Mouse (Mus musculus): ENCODE data around the gene Slc7a6.

The Slc7a6 gene

DNA sequence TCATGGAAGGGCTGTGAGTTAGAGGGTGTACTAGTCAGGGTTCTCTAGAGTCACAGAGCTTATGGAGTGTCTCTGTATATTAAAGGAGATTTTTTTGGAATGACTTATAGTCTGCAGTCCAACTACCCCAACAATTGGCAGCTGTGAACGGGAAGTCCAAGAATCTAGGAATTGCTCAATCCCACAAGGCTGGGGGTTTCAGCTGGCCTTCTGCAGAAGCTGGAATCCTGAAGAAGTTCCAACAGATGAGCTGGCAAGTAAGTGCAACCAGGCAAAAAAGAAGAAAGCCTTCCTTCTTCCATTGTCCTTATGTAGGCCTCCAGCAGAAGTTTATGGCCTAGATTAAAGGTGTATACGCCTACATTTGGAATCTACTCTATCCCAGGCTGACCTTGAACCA lies 23.3 kb upstream of the Slc7a6 start:
- no peak for DNase-seq

DNA sequence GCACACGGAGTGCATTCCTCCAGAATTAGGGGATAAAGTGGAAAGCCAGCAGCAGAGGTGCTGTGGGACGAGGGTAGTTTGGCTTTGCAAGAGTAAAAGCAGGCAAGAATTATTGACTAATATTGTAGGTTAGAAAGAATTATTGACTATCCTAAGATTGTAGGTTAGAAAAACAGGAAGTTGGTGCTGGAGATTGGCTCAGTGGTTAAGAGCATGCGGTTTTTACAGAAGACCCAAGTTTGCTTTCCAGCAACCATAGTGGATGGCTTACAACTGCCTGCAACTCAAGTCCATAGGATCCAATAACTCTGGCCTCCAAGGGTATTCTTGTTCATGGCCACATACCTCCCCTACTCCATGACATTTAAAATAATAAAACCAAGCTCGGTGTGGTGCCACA lies 22.6 kb upstream of the Slc7a6 start:
- DNase-seq: no peak

- peak; percentile 69 for DNase-seq
Observed at GRCm38 (mm10) chr8:106147868-106148565, 20.6 kb upstream of the Slc7a6 start.

DNA sequence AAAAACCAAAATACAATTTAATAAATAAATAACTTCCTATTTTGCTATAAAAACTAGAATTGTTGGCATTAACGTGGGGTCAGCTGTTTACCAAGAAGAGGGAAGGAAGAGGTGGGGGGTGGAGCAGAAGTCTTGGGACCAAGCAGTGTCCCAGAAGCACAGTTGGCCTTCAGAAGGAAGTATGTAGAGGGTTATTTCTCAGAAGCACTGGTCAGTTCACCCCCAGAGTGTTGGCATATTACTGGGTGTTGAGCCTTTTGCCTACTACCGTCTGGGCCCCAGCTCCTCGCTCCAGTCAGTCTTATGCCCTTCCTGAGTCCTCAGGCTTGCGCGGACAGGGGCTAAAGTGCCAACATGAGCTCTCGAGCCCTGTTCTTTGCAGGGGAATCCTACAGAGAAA lies 19.6 kb upstream of the Slc7a6 start:
- no peak for DNase-seq

DNA sequence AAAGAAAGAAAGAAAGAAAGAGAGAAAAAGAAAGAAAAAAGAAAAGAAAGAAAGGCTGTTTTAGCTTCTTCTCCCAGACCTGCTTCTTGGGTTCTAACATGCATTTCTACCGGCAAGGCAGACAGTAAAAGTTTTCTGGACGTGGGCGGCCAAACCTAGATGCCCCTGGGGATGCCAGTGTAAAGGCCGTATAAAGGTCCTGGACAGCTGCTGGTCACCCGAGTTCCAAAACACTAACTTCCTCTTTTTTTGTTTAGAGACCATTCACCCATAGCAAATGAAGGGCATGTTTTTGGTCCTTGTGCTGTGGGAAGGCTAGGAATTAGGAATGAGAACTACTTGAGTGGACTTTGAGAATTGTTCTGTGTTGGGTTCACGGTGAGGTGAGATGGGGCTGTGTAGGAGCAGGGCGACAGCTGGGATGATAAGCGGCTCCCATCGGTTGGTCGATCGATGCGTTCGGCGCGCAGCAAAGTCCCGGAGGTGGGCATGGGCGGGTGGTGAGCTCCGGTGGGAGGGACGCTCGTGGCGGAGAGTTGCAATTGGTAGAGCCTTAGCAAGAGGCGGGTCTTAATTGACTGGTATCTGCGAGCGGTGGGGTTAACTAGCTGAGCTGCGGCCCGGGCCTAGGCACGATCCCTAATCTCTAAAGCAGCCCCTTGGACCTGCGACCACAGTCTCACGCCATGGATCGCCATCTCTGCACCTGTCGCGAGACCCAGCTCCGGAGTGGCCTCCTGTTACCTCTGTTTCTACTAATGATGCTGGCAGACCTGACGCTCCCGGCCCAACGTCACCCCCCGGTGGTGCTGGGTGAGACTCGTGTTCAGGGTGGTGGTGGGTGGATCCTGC lies 18.6 kb upstream of the Slc7a6 start, which contains the start of gene Pla2g15:
Gene Pla2g15, plus strand, starts transcription at position 599 of the 852 bp plus-strand sequence.
- peak; percentile 94 for DNase-seq

DNA sequence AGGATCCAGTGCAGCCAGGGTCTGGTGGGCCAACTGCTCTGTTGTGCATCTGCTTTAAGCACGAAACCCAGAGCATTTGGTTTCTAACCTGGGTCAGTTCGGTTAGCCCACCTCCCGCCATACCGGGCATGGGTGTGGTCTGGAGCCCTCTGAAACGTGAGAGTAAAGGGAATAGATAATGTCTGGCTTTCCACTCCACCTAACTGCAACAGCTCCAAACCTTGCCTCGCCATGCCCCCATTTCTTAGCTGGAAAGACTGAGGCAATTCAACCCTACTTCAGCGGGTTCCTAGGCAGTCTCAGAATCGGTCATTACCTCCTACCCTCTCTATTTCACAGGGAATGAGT lies 18.0 kb upstream of the Slc7a6 start:
- no peak for DNase-seq

DNA sequence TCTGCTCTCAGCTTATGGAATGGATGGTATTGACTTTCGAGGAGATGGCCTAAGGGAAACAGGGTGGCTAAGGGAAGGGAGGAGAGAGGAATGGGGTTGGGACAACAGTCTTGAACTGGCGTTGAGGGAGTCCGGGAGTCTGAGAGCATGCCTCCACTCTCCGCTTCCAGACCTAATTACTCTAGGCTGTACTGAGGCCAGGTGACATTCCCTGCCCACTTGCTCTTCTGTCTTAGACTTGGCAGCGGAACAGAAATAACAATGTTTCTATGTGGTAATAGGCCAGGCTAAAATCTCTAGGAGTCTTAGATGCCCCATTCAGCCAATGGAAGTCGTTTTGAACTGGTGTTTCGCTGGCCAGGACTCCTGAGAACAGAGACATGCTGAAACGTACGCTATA lies 17.6 kb upstream of the Slc7a6 start:
- DNase-seq: peak; percentile 28

DNA sequence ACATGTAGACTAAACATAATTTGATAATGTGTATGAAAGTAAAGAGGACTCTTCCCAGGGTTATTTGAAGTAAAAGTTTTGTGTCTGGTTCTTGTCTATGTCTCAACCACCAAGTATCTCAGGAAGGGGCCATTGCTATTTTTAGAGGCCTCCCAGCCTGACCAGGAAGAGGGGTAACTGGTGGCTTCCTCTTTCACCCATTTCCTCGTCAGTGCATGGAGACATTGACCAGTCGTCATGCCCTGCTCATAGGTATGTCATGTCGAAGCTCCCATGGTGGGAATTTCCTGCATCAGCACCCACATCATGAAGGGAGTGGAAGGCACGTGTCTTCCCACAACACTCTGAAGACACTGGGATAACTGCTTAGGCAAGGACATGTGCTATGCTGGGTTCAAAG lies 15.8 kb upstream of the Slc7a6 start:
- DNase-seq: no peak

- no peak for DNase-seq
Observed at GRCm38 (mm10) chr8:106157419-106157818, 11.2 kb upstream of the Slc7a6 start.

DNA sequence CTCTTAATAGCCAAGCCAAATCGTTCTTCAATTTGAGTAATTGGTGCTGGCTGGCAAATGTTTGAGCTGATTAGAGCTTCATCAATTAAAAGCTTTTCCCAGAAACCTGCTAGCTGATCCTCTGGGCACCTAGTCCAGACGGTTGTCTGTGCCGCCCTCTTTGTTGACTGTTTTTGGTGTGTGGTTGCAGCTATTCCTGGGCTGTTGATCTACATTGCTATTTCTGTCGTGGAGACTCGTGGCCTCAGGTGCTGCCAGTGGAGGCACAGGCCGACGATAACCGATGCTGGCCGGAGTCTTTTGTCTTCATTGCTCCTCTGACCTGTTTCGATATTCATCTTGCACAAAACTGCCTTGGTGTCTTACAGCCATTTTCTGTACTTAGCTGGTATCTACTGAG lies 10.3 kb upstream of the Slc7a6 start:
- DNase-seq: no peak

GRCm38 (mm10) chr8:106159876-106160275 lies 8.8 kb upstream of the Slc7a6 start:
- DNase-seq: no peak

GRCm38 (mm10) chr8:106163251-106163650 lies 5.4 kb upstream of the Slc7a6 start:
- DNase-seq: no peak

GRCm38 (mm10) chr8:106165460-106165859 lies 3.2 kb upstream of the Slc7a6 start:
- peak; percentile 79 for DNase-seq

DNA sequence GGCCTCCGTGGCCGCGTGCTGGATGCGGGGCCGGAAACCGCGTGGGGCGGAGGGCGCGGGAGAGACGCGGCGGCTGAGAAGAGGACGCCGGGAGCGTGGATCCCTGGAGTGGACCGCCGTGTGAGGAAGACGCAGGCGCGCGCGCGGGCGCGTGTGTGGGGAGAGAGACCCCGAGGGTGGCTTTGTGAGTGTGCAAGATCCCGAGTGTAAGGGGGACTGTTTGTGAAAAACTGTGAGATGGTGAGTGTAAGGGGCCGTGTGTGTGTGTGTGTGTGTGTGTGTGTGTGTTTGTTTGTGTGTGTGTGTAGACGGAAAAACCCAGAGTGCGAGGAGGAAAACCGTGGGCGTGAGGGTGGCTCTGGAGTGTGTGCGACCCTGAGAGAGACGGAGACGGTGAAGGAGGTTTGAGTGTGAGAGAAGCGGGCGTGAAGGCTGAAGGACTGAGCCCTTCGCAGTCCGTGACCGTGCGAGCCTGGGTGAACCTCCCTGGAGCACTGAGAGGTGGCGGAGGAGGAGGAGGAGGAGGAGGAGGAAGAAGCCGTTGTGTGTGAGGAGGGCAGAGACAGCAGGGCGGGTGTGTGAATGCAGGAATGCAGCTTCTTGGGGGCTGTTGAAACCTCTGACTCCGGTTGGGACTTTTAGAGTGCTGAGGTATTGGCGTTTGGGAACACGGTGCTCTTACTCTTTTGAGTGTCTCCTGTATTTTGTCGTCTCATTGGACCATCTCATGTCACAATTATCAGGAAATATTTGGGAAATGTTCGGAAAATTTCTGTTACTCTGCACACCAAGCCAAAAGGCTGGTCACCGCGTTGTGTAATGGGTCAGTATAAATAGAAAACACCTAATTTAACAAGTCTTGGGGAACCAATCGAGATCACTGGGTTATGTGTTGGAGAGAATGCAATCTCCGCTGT lies 618 bp downstream of the Slc7a6 start:
- DNase-seq: no peak

GRCm38 (mm10) chr8:106169934-106170480 lies 1.4 kb downstream of the Slc7a6 start:
- no peak for DNase-seq

GRCm38 (mm10) chr8:106173566-106173965 lies 4.9 kb downstream of the Slc7a6 start:
- no peak for DNase-seq

- DNase-seq: no peak
Observed at GRCm38 (mm10) chr8:106176891-106177290, 8.2 kb downstream of the Slc7a6 start.

DNA sequence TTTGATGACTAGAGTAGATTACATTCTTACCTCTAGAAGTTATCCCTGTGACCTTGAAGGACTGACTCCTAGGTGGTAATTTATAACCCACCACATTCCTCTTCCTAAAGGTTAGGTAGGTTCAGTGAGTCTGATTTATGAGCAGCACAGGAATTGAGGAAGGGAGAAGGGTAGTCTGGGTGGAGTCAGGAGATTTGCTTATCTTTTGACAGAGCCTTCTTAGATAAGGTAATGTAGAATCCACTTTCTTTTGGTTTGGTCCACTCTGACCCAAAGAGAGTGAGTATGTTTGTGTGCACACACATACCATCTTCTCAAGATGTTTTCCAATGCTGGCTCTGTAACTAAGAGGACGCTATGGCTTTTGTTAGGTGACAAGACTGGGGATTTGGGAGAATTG lies 8.9 kb downstream of the Slc7a6 start:
- no peak for DNase-seq

DNA sequence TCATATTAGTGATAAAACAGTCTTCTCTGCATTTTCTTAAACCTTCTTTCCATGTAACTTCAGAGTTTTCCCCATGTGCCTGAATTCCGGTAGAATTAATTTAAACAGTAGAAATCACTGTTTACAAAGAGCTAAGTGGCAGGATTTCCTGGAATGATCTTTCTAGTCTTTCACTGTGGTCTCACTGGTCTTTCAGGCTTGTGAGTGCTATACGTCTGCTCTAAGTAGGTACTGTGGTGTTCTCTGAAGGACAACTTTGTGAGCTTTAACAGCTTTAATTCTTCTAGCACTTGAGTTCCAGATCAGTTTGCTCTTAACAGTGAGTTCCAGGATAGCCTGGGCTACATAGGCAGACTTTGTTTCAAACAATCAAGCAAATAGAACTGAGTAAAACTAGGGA lies 9.8 kb downstream of the Slc7a6 start:
- no peak for DNase-seq

DNA sequence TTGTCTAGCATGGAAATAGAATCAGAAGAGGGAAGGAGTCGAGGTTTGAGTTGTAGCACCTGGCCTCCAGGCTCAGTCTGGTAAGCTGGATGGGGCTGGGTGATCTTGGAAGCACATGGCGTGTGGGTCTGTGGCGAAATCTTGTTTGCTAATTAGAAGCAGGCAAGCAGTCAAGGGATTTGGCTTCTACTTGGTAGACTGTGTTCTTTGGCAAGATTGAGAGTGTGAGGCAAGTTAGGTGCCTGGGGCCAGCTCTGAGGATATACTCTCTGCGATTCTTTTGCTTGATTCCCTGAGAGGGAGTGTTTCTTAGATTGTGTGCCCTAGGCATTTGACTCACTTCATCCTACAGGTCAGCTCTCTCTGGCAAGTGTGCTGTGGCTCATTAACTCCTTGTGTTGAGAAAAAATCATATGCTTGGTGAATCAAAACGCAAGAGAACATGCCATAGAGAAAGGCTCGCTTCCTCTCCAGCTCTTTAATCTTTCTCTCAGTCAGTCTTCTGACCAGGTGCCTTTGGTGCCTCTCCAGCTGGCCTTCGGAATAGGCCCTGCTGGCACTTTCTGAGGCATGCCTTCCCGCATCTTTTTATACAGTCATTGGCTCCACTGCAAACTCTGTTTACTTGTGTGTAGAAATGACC lies 17.1 kb downstream of the Slc7a6 start:
- no peak for DNase-seq

DNA sequence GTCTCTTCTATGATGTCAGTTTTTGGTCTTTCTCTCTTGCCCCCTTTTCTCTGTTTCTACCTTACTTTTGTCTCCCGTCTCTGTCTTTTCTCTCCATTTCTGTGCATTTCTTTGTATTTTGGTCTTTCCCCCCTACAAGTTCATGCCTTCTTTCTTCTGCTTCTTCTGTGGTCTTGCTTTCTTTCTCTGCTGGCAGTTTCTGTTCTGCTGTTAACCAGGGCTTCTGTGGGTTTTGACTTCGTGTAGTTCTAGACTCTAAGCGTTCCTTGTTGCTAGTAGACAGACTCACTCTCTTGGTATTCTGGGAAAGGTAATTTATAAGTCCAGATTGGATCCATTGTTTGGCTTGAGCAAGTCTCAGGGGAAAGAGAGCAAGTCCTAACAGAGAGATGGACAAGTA lies 17.7 kb downstream of the Slc7a6 start:
- DNase-seq: no peak

DNA sequence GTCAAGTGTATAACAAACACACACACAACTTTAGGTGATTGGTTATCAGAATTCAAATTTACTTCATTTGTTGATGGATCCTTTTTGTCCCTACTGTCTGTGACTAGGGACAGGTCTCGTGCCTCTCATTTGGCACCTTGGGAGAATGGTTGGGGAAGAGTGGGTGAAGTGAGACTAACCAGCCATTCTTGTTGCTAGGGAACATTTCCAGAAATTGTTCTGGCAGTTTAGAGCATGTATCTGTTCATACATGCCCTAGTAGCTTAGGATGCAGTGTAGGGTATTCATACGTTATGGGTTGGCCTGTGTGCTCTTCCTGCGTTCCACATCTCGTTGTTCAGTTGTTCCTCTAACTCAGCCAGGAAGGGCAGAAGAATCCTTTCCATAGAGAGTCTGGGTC lies 20.5 kb downstream of the Slc7a6 start:
- no peak for DNase-seq

DNA sequence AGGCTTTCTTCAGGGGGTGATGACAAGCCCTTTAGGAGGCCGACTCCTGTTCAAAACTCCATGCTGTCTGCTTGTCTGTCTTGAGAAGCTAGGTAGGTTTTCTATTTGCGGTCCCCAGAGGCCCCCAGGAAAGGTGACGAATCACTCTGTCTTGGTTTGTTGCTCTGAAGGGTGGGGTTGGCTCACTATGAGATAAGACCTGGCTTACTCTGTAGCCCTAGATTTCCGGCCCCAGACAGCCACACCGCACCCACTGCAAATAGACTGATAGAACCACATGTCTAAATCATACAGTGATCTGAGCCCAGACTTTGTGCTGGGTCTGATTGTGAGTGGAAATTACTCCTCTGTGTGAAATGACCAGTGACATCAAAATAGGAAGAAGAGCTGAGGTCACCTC lies 23.0 kb downstream of the Slc7a6 start:
- no peak for DNase-seq

Data from kidney, adult 9 months (tissue).